Mouse (Mus musculus): Measurements from ENCODE around the gene Shd. TPM values are rescaled to one million over a fixed set of nuclear protein-coding genes. Genes with fewer than 3 reads are reported as not detected.
A peak's percentile ranks its signal among the peaks of the same experiment; 100 is the strongest.

Gene Shd
- polyA plus RNA-seq, 1 experiment from 2014 or later: 15.2 TPM

DNA sequence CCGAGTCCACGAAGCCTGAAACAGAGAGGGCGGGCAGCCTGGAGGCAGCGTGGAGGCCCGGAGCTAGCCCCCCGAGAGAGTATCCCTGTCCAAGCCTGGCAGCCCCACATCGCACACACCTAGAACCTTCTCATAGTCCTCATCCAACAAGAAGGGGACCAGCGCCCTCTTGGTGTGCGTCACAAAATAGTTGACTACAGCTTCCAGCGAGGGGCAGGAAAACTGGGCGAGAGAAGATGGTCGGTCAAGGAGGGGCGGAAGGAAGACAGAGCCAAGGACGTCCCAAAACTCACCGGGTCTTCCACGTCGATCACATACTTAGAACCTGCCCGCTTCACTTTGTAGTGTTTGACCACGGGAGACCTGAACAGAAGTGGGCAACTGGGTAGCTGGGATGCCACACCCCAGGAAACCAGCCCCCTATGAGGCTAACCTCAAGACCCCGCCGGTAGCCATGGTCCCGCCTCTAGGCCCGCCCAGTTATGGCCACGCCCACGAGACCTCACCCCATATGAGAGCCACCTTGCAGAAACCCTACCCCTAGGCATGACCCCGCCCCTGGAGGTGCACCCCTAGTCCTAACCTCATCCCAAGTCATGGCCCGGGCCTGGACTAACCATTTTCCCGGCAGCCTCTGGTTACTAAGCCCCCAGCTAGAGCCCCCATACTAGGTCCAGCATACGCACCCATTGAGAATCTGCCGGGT is 29.7 kb downstream of the Shd start:
- Histone ChIP-seq H3K27me3 (ENCODE audit: insufficient read depth, poor library complexity, severe bottlenecking) (peaks cover 49% of the 10 kb centered on the region), H3K4me3 (peak overlapping the region; percentile 46), H3K9me3 (no peaks in the 10 kb centered on the region), H3K4me1 (peaks cover 10% of the 10 kb centered on the region), H3K27ac (no peak overlapping the region), H3K36me3 (peaks cover 2% of the 10 kb centered on the region; the same call in 1 of the 2 replicates)
- WGBS: 7% methylated on average over 30 of the region's 30 CpGs
- no peak for DNase-seq (ENCODE audit: low spot score)

DNA sequence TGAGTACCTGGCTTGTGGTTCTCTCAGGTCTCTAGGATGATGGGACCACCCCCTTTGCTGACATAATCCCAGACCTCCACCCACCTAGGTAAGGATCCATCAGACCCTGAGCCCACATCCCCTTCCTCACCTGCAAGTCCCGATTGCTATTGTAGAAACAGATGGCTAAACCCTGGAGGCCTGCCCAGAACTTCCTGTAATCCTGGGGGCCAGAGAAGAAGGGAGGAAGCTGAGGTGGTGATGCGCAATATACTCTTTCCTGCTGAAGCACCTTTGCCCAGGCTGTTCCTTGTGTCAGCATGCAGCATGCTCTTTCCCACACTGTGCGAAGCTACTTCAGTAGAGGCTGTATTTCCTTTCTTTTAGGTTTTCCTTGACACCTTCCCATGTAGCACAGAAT is 32.7 kb downstream of the Shd start:
- no peak overlapping the region for H3K27ac ChIP-seq
- 75% methylated on average over 3 of the region's 3 CpGs for WGBS
- H3K9me3 ChIP-seq: no peaks in the 10 kb centered on the region
- H3K36me3 ChIP-seq: no peaks in the 10 kb centered on the region
- H3K4me1 ChIP-seq: peaks cover 28% of the 10 kb centered on the region
- DNase-seq (ENCODE audit: low spot score): no peak
- H3K4me3 ChIP-seq: no peak overlapping the region
- H3K27me3 ChIP-seq (ENCODE audit: insufficient read depth, poor library complexity, severe bottlenecking): peaks cover 50% of the 10 kb centered on the region

DNA sequence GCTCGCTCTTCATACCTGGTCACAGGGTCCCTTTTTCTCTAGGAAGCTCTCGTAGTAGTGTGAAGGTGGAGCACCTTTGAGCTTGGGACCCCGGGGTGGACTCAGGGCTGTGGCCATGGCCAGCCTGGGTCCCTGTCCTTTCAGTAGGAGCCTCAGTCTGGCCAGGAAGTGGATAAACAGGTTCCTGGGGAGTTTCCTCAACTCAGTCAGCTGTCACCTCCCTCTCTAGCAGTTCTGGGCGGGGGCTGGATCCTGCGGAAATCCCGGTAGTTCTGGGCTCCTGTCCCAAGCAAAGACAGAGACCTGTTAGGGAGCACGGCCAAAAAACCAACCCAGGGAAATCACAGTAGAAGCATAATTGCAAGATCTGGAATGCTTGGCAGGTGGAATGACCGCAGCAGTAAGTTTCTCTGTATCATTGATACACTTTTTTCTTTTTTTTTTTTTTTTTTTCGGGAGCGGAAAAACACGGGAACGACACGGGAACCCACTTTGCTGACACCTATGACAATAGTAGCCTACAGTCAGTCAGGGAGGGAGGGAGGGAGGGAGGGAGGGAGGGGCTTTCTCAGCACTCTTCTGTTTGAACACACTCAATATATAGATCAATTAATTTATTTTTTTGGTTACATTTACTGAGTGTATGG is 35.3 kb downstream of the Shd start, which contains the start of the genes Stap2 and Mpnd:
Gene Stap2, minus strand, starts transcription at position 170 of the 647 bp plus-strand sequence.
Gene Mpnd, plus strand, starts transcription at position 297 of the 647 bp plus-strand sequence.
- Histone ChIP-seq H3K4me3 (peak within 1 kb of the TSS; percentile 27), H3K9me3 (no peaks in the 10 kb centered on the region), H3K4me1 (peaks cover 33% of the 10 kb centered on the region), H3K27me3 (ENCODE audit: insufficient read depth, poor library complexity, severe bottlenecking) (peaks cover 33% of the 10 kb centered on the region), H3K36me3 (no peaks in the 10 kb centered on the region), H3K27ac (peak within 1 kb of the TSS; percentile 2; the same call in 1 of the 2 replicates)
- WGBS: 40% methylated on average over 13 of the region's 13 CpGs
- DNase-seq (ENCODE audit: low spot score): no peak

DNA sequence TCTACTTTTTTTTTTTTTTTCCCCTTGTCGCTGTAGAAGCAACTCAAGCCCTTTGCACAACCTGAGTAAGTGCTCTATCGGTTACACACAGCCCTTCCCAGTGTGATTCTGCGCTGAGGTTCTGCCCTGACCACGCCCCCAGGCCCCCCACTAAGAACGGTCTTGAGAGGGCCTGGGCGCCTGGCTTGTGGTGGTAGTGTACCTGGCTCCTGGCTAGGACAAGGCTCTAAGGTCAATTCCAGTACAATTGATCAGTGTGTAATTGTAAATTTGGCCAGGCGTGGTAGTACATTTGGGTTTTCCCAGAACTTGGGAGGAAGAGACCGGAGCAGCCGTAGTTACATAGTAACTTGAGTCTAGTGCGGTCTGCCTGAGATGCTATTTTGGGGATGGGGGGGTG is 36.7 kb downstream of the Shd start:
- WGBS: 41% methylated on average over 10 of the region's 10 CpGs
- peaks cover 37% of the 10 kb centered on the region for H3K4me1 ChIP-seq
- no peaks in the 10 kb centered on the region for H3K9me3 ChIP-seq
- H3K27me3 ChIP-seq (ENCODE audit: insufficient read depth, poor library complexity, severe bottlenecking): peaks cover 20% of the 10 kb centered on the region; the same call in 1 of the 2 replicates
- DNase-seq (ENCODE audit: low spot score): no peak
- H3K4me3 ChIP-seq: 0 out of 2 replicates have a peak overlapping the region, but pooled peaks have one; percentile 8
- H3K36me3 ChIP-seq: peaks cover 12% of the 10 kb centered on the region
- H3K27ac ChIP-seq: peak overlapping the region; percentile 88

DNA sequence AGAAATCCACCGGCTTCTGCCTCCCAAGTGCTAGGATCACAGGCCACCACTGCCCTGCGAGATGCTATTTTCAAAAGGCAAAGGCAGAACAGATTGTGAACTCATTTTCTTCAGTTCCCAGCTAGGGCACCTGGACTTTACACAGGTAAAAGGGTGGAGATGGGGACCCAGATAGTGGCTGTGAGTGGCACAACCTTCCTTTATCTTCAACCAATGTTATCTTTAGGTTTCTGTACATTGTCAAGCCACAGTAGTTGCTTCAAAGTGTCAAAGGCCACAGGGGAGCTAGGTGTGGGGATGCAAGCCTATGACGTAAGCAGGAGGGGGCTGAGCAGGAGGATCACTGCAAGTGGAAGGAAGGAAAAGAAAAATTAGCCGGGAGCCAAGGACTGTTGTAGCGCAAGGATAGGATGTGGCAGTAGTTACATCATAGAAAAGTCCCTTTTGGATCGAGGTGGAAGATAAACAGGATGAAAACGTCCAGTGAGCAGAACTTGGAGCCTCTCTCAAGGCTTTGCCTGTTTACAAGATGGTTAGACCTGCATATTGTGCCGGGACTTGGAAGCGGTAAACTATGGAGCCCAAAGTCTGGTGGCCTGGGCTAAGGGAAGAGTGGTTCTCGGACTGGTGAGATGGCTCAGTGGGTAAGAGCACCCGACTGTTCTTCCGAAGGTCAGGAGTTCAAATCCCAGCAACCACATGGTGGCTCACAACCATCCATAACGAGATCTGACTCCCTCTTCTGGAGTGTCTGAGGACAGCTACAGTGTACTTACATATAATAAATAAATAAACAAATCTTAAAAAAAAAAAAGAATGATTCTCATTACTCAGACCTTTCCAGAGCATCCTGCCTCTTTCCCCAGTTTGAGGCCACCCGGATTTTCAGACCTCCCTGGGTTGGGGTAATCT is 37.4 kb downstream of the Shd start:
- peaks cover 19% of the 10 kb centered on the region for H3K36me3 ChIP-seq
- H3K9me3 ChIP-seq: no peaks in the 10 kb centered on the region
- WGBS: 27% methylated on average over 14 of the region's 14 CpGs
- peaks cover 37% of the 10 kb centered on the region for H3K4me1 ChIP-seq
- DNase-seq (ENCODE audit: low spot score): no peak
- peaks cover 15% of the 10 kb centered on the region; the same call in 1 of the 2 replicates for H3K27me3 ChIP-seq (ENCODE audit: insufficient read depth, poor library complexity, severe bottlenecking)
- H3K4me3 ChIP-seq: peak overlapping the region; percentile 80
- peak overlapping the region; percentile 88 for H3K27ac ChIP-seq

DNA sequence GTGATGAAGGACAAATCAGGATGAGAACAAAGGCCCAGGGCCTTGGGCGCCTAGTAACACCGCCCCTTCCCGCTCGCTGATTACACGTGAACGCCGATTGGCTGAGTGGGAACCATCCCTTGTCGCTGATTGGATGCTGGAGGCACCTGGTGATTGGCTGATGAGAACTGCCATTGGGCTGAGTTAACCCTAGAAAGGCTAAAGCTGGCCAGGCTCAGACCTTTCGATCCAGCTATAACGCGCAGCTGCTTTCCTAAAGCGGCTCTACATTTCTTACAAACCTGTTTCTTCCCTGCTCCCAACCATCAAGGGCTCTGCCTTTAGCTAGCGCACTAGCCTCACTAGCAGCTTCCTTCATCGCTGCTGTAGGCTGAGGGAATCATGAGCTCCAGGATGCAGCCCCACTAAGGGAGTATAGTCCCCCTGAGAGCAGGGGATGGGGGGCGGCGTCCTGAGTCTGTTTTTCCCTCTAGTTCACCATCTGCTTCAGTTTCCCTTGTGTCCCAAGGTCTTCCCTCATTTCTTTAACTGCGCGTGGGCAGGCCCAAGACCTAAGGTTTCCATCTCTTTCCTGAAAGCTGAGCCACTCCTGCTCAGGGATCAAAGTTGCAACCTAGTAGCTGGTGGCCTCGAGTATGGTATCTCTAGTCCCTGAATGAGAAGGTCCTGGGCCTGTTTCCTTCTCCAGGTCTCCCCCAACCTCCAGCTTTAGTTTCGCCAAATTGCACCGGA is 38.3 kb downstream of the Shd start:
- under 1% methylated on average over 21 of the region's 21 CpGs for WGBS
- Histone ChIP-seq H3K4me1 (peaks cover 37% of the 10 kb centered on the region), H3K9me3 (no peaks in the 10 kb centered on the region), H3K4me3 (peak overlapping the region; percentile 80), H3K27ac (peak overlapping the region; percentile 88), H3K36me3 (peaks cover 26% of the 10 kb centered on the region), H3K27me3 (ENCODE audit: insufficient read depth, poor library complexity, severe bottlenecking) (0 out of 2 replicates have a peak, but pooled peaks cover 7% of the 10 kb centered on the region)
- DNase-seq (ENCODE audit: low spot score): peak; percentile 99

DNA sequence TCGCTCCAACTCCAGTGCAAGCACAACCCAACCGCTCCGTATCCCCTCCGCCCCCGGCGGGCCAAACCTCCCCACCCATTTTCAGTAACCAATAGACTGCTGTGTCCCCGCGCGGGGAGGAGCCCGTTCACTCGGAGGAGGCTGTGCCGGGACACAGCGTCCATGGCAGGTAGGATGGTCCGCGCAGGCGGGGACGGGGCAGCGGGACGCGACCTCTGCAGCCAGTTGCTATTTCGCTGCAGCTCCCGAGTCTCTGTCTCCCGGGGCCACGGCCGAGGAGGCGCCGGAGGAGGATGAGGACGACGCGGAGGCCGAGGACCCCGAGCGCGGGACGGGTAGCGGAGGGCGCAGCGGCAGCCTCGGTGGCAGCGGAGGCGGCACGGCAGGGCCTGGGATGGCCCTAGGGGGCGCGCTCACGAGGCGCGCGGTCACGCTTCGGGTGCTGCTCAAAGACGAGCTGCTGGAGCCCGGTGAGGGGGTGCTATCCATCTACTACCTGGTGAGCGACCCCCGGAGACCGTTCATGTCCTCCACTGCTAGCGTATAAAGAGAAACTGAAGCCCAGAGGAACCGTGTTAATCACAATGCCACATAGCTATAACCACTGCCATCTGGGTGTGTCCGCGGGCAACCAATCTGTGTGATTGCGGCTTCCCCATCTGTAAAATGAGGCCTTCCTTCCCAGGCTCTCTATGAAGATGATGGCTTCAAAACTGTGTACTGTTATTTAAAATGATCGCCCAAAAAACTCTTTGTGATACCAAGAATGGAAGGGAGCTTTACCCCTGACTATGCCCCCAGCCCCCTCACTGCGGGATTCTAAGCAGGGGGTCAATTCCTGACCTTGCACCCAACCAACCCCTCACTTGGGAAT is 39.1 kb downstream of the Shd start:
- Histone ChIP-seq H3K9me3 (no peaks in the 10 kb centered on the region), H3K4me1 (peaks cover 37% of the 10 kb centered on the region), H3K27ac (peak overlapping the region; percentile 88), H3K36me3 (peaks cover 33% of the 10 kb centered on the region), H3K27me3 (ENCODE audit: insufficient read depth, poor library complexity, severe bottlenecking) (0 out of 2 replicates have a peak, but pooled peaks cover 4% of the 10 kb centered on the region), H3K4me3 (peak overlapping the region; percentile 80)
- under 1% methylated on average over 62 of the region's 62 CpGs for WGBS
- peak; percentile 97 for DNase-seq (ENCODE audit: low spot score)

DNA sequence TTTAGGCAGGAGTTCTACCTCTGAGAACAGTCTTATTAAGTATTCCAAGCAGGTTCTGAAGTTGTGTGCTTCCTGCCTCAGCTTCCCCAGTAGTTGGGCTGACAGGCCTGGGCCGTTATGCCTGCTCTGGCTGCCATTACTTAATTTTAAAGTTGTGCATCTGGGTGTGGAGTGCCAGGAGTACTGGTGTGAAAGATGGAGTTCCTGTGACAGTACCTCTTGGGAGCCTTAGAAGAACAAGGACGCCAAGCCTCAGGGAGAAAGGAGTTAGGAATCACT is 39.6 kb downstream of the Shd start:
- Histone ChIP-seq H3K36me3 (peaks cover 37% of the 10 kb centered on the region), H3K4me3 (peak overlapping the region; percentile 80), H3K27ac (peak overlapping the region; percentile 88), H3K9me3 (no peaks in the 10 kb centered on the region), H3K27me3 (ENCODE audit: insufficient read depth, poor library complexity, severe bottlenecking) (0 out of 2 replicates have a peak, but pooled peaks cover 1% of the 10 kb centered on the region), H3K4me1 (peaks cover 37% of the 10 kb centered on the region)
- WGBS: 54% methylated on average over 2 of the region's 2 CpGs
- DNase-seq (ENCODE audit: low spot score): no peak

DNA sequence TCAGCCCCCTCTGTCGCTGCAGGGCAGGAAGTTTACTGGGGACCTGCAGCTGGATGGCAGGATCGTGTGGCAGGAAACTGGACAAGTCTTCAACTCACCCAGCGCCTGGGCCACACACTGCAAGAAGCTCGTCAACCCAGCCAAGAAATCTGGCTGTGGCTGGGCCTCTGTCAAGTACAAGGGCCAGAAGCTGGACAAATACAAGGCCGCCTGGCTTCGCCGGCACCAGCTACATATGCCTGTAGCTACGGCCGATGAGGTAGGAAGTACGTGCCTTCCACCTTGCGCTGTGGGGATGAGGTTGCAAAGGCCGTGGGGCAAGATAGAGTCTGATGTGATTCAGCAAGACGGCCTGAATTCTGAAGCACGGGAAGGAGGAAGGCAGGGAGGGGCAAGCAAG is 40.0 kb downstream of the Shd start:
- Histone ChIP-seq H3K27ac (peak overlapping the region; percentile 12; the same call in 1 of the 2 replicates), H3K4me1 (peaks cover 34% of the 10 kb centered on the region), H3K36me3 (peaks cover 40% of the 10 kb centered on the region), H3K27me3 (ENCODE audit: insufficient read depth, poor library complexity, severe bottlenecking) (no peaks in the 10 kb centered on the region), H3K9me3 (no peaks in the 10 kb centered on the region), H3K4me3 (peak overlapping the region; percentile 80)
- WGBS: 77% methylated on average over 14 of the region's 14 CpGs
- no peak for DNase-seq (ENCODE audit: low spot score)

DNA sequence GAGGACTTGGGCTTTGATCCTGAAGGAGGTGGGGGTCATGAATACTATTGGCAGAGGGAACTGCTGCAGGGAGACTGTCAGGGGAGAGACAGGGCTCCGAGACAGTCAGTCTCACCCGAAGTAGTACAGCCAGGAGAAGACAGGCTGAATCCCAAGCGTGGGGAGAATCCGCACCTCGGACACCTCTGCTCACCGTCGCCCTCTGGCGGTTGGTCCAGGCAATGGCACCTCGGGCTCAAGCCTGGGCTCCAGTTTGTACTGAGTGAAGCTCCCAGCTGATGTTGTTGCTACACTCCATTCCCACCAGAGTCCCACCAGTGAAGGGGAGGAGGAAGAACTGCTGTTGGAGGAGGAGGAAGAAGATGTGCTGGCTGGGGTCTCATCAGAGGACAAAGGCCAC is 40.4 kb downstream of the Shd start:
- Histone ChIP-seq H3K4me1 (peaks cover 31% of the 10 kb centered on the region), H3K36me3 (peaks cover 45% of the 10 kb centered on the region), H3K4me3 (peak overlapping the region; percentile 80), H3K27ac (peak overlapping the region; percentile 12; the same call in 1 of the 2 replicates), H3K27me3 (ENCODE audit: insufficient read depth, poor library complexity, severe bottlenecking) (no peaks in the 10 kb centered on the region), H3K9me3 (no peaks in the 10 kb centered on the region)
- 14% methylated on average over 9 of the region's 9 CpGs for WGBS
- DNase-seq (ENCODE audit: low spot score): no peak

DNA sequence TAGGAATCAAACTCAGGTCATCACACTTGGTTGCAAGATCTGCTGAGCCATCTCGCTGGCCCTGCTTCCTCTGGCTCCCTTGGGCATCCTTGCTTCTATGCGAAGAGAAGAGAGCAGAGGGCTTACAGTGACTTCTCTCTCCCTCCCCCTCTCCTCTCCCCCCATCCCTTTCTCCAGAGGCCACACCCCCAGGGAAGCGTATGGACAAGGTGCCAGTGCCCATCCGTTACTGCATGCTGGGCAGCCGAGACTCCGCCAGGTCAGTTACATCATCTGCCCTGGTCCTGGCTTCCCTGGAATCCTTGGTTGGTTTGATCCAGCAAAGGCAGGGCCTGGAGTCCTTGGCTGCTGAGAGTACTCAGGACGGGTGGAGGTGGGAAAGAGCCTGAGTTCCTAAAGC is 41.2 kb downstream of the Shd start:
- 88% methylated on average over 7 of the region's 7 CpGs for WGBS
- no peak for DNase-seq (ENCODE audit: low spot score)
- H3K9me3 ChIP-seq: no peaks in the 10 kb centered on the region
- no peak overlapping the region for H3K27ac ChIP-seq
- H3K36me3 ChIP-seq: peaks cover 52% of the 10 kb centered on the region
- no peak overlapping the region for H3K4me3 ChIP-seq
- peaks cover 31% of the 10 kb centered on the region for H3K4me1 ChIP-seq
- no peaks in the 10 kb centered on the region for H3K27me3 ChIP-seq (ENCODE audit: insufficient read depth, poor library complexity, severe bottlenecking)
